Mouse (Mus musculus) embryonic facial prominence, embryonic 14.5 days (tissue): ENCODE measurements at regions not wholly inside any gene's neighbourhood (a gene's known extent, or its start where the extent isn't known, plus 50 kb on each side); places are given as distances from the start of the nearest gene placed in this dataset.

Source experiments
- ATAC-seq: fragments of 200-750 bp; cut with Nextera tagmentation; 2 replicates; pipeline ENCODE4 v1.8.0; 2017; ENCODE audit warnings: low read depth, moderate number of reproducible peaks, moderate TSS enrichment
- DNase-seq: peaks from one replicate; pipeline ENCODE4 v3.0.0-alpha.2; 2015; ENCODE audit warnings: low spot score
- H3K27ac ChIP-seq: fragments of 300-500 bp; sonication (generic); replicated peaks from 2 replicates; pipeline ENCODE4 v1.5.1; 2014; ENCODE audit warnings: low read depth, mild to moderate bottlenecking, low read length, moderate library complexity
- H3K27me3 ChIP-seq: fragments of 300-500 bp; sonication (generic); replicated peaks from 2 replicates; pipeline ENCODE4 v1.6.1; 2014; ENCODE audit warnings: low read length; ENCODE audit not compliant: control insufficient read depth, insufficient read depth
- H3K36me3 ChIP-seq: fragments of 300-500 bp; sonication (generic); 2 replicates; pipeline ENCODE4 v1.6.1; 2014; ENCODE audit warnings: low read length, mixed read lengths; ENCODE audit not compliant: control insufficient read depth, insufficient read depth
- H3K4me1 ChIP-seq: fragments of 300-500 bp; sonication (generic); 2 replicates; pipeline ENCODE4 v1.6.1; 2014; ENCODE audit warnings: antibody characterized with exemption, low read length; ENCODE audit not compliant: control insufficient read depth, insufficient read depth
- H3K4me2 ChIP-seq: fragments of 300-500 bp; sonication (generic); 2 replicates; pipeline ENCODE4 v1.6.1; 2014; ENCODE audit warnings: low read depth, mild to moderate bottlenecking, low read length, moderate library complexity, mixed read lengths
- H3K4me3 ChIP-seq: fragments of 300-500 bp; sonication (generic); 2 replicates; pipeline ENCODE4 v1.5.1; 2014; ENCODE audit warnings: low read depth, mild to moderate bottlenecking, low read length
- H3K9ac ChIP-seq: fragments of 300-500 bp; sonication (generic); 2 replicates; pipeline ENCODE4 v1.6.1; 2014; ENCODE audit warnings: low read depth, mild to moderate bottlenecking, low read length, moderate library complexity, mixed read lengths
- H3K9me3 ChIP-seq: fragments of 300-500 bp; sonication (generic); 2 replicates; pipeline ENCODE4 v1.6.1; 2016; ENCODE audit warnings: low read length; ENCODE audit not compliant: control insufficient read depth
- WGBS: fragments of 180-500 bp; shearing (Covaris S2); extraction: QIAGEN DNeasy Blood & Tissue Kit; methylation state at CpG from one replicate; pipeline ENCODE4 v1.1.7; 2014; 5-methylcytosine and 5-hydroxymethylcytosine counted together

DNA sequence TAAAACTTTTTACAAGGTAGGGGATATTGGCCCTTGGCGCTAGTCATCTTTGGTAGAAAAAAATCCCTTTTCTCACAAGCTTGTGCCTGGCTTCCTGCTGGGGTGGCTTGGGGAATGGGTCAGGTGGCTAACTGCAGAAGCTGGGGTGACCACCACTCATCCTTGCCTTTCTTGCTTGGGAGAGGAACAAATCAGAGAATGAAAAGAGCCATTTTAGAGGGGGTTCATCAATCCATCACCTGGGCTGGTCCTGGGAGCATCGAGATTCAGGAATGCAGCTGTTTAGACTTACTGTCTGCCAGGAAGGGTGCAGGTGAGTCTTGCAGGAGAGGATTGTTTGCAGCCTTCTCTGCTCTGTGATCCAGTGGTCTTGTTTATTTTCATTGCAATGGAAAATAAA lies 52.2 kb upstream of the Comtd1 start:
- H3K4me3 ChIP-seq: no peak overlapping the region
- H3K4me2 ChIP-seq: no peak overlapping the region
- H3K36me3 ChIP-seq: no peaks in the 10 kb centered on the region
- peaks cover 19% of the 10 kb centered on the region for H3K4me1 ChIP-seq
- 0 out of 2 replicates have a peak, but pooled peaks cover 4% of the 10 kb centered on the region for H3K9me3 ChIP-seq
- ATAC-seq (no peak), DNase-seq (no peak)
- no peak overlapping the region for H3K27ac ChIP-seq
- H3K9ac ChIP-seq: no peak overlapping the region
- 69% methylated on average over 2 of the region's 2 CpGs for WGBS
- H3K27me3 ChIP-seq: no peaks in the 10 kb centered on the region

DNA sequence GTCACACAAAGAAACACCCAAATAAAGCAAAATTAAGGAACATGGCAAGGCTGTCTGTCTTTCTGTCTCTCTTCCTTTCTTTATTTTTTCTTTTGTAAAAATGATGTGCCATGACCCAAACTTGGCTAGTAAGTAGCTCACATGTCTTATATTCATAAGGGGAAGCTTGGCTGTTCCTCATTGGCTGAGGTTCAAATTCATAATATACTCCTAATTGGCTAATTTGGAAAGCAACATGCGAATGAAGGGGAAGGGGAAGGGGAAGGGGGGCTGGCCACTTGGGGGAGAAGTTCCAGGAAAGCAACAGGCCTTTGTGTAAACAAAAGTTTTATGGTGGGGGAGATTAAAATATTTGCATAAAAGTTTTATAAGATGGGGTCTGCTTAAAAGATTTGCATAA lies 51.7 kb upstream of the Comtd1 start:
- H3K4me3 ChIP-seq: no peak overlapping the region
- 44% methylated on average over 1 of the region's 1 CpGs for WGBS
- no peaks in the 10 kb centered on the region for H3K27me3 ChIP-seq
- H3K27ac ChIP-seq: no peak overlapping the region
- H3K9ac ChIP-seq: no peak overlapping the region
- H3K4me1 ChIP-seq: peaks cover 19% of the 10 kb centered on the region
- DNase-seq (no peak), ATAC-seq (no peak)
- H3K36me3 ChIP-seq: no peaks in the 10 kb centered on the region
- no peak overlapping the region for H3K4me2 ChIP-seq
- 0 out of 2 replicates have a peak, but pooled peaks cover 4% of the 10 kb centered on the region for H3K9me3 ChIP-seq
